Mouse (Mus musculus): ENCODE data around the gene Gda. TPM values are rescaled to one million over a fixed set of nuclear protein-coding genes. Genes with fewer than 3 reads are reported as not detected.

Gda gene
- 0.51 and 0.54 TPM in 2 replicates for polyA plus RNA-seq (2014; fragmentation: Nextera tagmentation; extraction: Ambion mirVana)

GRCm38 (mm10) chr19:21473345-21473744, at the start of gene Gda:
Gene Gda (minus strand): TSS chr19:21473445.
- ATAC-seq (ENCODE audit: low read depth) (no peak), DNase-seq (ENCODE audit: low spot score) (no peak)
- Histone ChIP-seq H3K36me3 (ENCODE audit: control insufficient read depth, insufficient read depth, low read length) (no peaks in the 10 kb centered on the region), H3K9ac (ENCODE audit: low read depth, low read length) (peak within 1 kb of the TSS; percentile 55), H3K27ac (replicated peaks; ENCODE audit: low read depth, low read length) (no peak within 1 kb of the TSS), H3K4me2 (ENCODE audit: low read depth, low read length) (peak within 1 kb of the TSS; percentile 91), H3K9me3 (ENCODE audit: control insufficient read depth, low read length) (0 out of 2 replicates have a peak, but pooled peaks cover 12% of the 10 kb centered on the region), H3K4me3 (ENCODE audit: low read depth, low read length) (peak within 1 kb of the TSS; percentile 49), H3K4me1 (ENCODE audit: control insufficient read depth, insufficient read depth, low read length) (peaks cover 5% of the 10 kb centered on the region; the same call in 1 of the 2 replicates), H3K27me3 (replicated peaks; ENCODE audit: control insufficient read depth, insufficient read depth, low read length) (peaks cover 29% of the 10 kb centered on the region)
- WGBS = 60% methylated on average over 2 of the region's 2 CpGs

- 72% methylated on average over 2 of the region's 2 CpGs for WGBS
- H3K4me1 ChIP-seq (ENCODE audit: control insufficient read depth, insufficient read depth, low read length) = no peaks in the 10 kb centered on the region
- no peaks in the 10 kb centered on the region for H3K9me3 ChIP-seq (ENCODE audit: control insufficient read depth, low read length)
- H3K9ac ChIP-seq (ENCODE audit: low read depth, low read length) = no peak overlapping the region
- H3K36me3 ChIP-seq (ENCODE audit: control insufficient read depth, insufficient read depth, low read length) = no peaks in the 10 kb centered on the region
- no peak overlapping the region for H3K4me2 ChIP-seq (ENCODE audit: low read depth, low read length)
- H3K27ac ChIP-seq (replicated peaks; ENCODE audit: low read depth, low read length) = no peak overlapping the region
- no peaks in the 10 kb centered on the region for H3K27me3 ChIP-seq (replicated peaks; ENCODE audit: control insufficient read depth, insufficient read depth, low read length)
- no peak overlapping the region for H3K4me3 ChIP-seq (ENCODE audit: low read depth, low read length)
- DNase-seq (ENCODE audit: low spot score) = no peak
- ATAC-seq (ENCODE audit: low read depth) = no peak
These were observed 47.0 kb upstream of the Gda start for GRCm38 (mm10) chr19:21520280-21520679.

- H3K27ac ChIP-seq (replicated peaks; ENCODE audit: low read depth, low read length) = no peak overlapping the region
- no peak overlapping the region for H3K9ac ChIP-seq (ENCODE audit: low read depth, low read length)
- no peak overlapping the region for H3K4me3 ChIP-seq (ENCODE audit: low read depth, low read length)
- no peaks in the 10 kb centered on the region for H3K36me3 ChIP-seq (ENCODE audit: control insufficient read depth, insufficient read depth, low read length)
- H3K4me1 ChIP-seq (ENCODE audit: control insufficient read depth, insufficient read depth, low read length) = no peaks in the 10 kb centered on the region
- ATAC-seq (ENCODE audit: low read depth) (no peak), DNase-seq (ENCODE audit: low spot score) (peak; percentile 38)
- H3K4me2 ChIP-seq (ENCODE audit: low read depth, low read length) = no peak overlapping the region
- no peaks in the 10 kb centered on the region for H3K9me3 ChIP-seq (ENCODE audit: control insufficient read depth, low read length)
- H3K27me3 ChIP-seq (replicated peaks; ENCODE audit: control insufficient read depth, insufficient read depth, low read length) = no peaks in the 10 kb centered on the region
- 50% methylated on average over 3 of the region's 3 CpGs for WGBS
These were observed 36.9 kb upstream of the Gda start for GRCm38 (mm10) chr19:21510116-21510515.

- ATAC-seq (ENCODE audit: low read depth) (no peak), DNase-seq (ENCODE audit: low spot score) (no peak)
- 81% methylated on average over 7 of the region's 7 CpGs for WGBS
- Histone ChIP-seq H3K4me1 (ENCODE audit: control insufficient read depth, insufficient read depth, low read length) (no peaks in the 10 kb centered on the region), H3K9me3 (ENCODE audit: control insufficient read depth, low read length) (no peaks in the 10 kb centered on the region), H3K27me3 (replicated peaks; ENCODE audit: control insufficient read depth, insufficient read depth, low read length) (no peaks in the 10 kb centered on the region), H3K9ac (ENCODE audit: low read depth, low read length) (no peak overlapping the region), H3K4me2 (ENCODE audit: low read depth, low read length) (no peak overlapping the region), H3K27ac (replicated peaks; ENCODE audit: low read depth, low read length) (no peak overlapping the region), H3K4me3 (ENCODE audit: low read depth, low read length) (no peak overlapping the region), H3K36me3 (ENCODE audit: control insufficient read depth, insufficient read depth, low read length) (no peaks in the 10 kb centered on the region)
These were observed 34.5 kb upstream of the Gda start for GRCm38 (mm10) chr19:21507561-21508232.

- no peak overlapping the region for H3K4me2 ChIP-seq (ENCODE audit: low read depth, low read length)
- no peaks in the 10 kb centered on the region for H3K4me1 ChIP-seq (ENCODE audit: control insufficient read depth, insufficient read depth, low read length)
- H3K4me3 ChIP-seq (ENCODE audit: low read depth, low read length) = no peak overlapping the region
- ATAC-seq (ENCODE audit: low read depth) (no peak), DNase-seq (ENCODE audit: low spot score) (no peak)
- no peaks in the 10 kb centered on the region for H3K36me3 ChIP-seq (ENCODE audit: control insufficient read depth, insufficient read depth, low read length)
- no peaks in the 10 kb centered on the region for H3K9me3 ChIP-seq (ENCODE audit: control insufficient read depth, low read length)
- no peak overlapping the region for H3K9ac ChIP-seq (ENCODE audit: low read depth, low read length)
- H3K27me3 ChIP-seq (replicated peaks; ENCODE audit: control insufficient read depth, insufficient read depth, low read length) = no peaks in the 10 kb centered on the region
- WGBS = 81% methylated on average over 2 of the region's 2 CpGs
- H3K27ac ChIP-seq (replicated peaks; ENCODE audit: low read depth, low read length) = no peak overlapping the region
These were observed 33.9 kb upstream of the Gda start for GRCm38 (mm10) chr19:21507133-21507532.

- no peak overlapping the region for H3K9ac ChIP-seq (ENCODE audit: low read depth, low read length)
- H3K4me1 ChIP-seq (ENCODE audit: control insufficient read depth, insufficient read depth, low read length) = no peaks in the 10 kb centered on the region
- DNase-seq (ENCODE audit: low spot score) (no peak), ATAC-seq (ENCODE audit: low read depth) (no peak)
- H3K9me3 ChIP-seq (ENCODE audit: control insufficient read depth, low read length) = no peaks in the 10 kb centered on the region
- H3K36me3 ChIP-seq (ENCODE audit: control insufficient read depth, insufficient read depth, low read length) = no peaks in the 10 kb centered on the region
- H3K4me3 ChIP-seq (ENCODE audit: low read depth, low read length) = no peak overlapping the region
- H3K27ac ChIP-seq (replicated peaks; ENCODE audit: low read depth, low read length) = no peak overlapping the region
- WGBS = 72% methylated on average over 2 of the region's 2 CpGs
- H3K27me3 ChIP-seq (replicated peaks; ENCODE audit: control insufficient read depth, insufficient read depth, low read length) = no peaks in the 10 kb centered on the region
- H3K4me2 ChIP-seq (ENCODE audit: low read depth, low read length) = no peak overlapping the region
These were observed 31.5 kb upstream of the Gda start for GRCm38 (mm10) chr19:21504716-21505115.

- DNase-seq (ENCODE audit: low spot score) = no peak
- Histone ChIP-seq H3K4me2 (ENCODE audit: low read depth, low read length) (no peak overlapping the region), H3K9ac (ENCODE audit: low read depth, low read length) (no peak overlapping the region), H3K36me3 (ENCODE audit: control insufficient read depth, insufficient read depth, low read length) (no peaks in the 10 kb centered on the region), H3K27me3 (replicated peaks; ENCODE audit: control insufficient read depth, insufficient read depth, low read length) (no peaks in the 10 kb centered on the region), H3K9me3 (ENCODE audit: control insufficient read depth, low read length) (no peaks in the 10 kb centered on the region), H3K27ac (replicated peaks; ENCODE audit: low read depth, low read length) (no peak overlapping the region), H3K4me1 (ENCODE audit: control insufficient read depth, insufficient read depth, low read length) (no peaks in the 10 kb centered on the region), H3K4me3 (ENCODE audit: low read depth, low read length) (no peak overlapping the region)
- no peak for ATAC-seq (ENCODE audit: low read depth)
- WGBS = 75% methylated on average over 2 of the region's 2 CpGs
These were observed 26.2 kb upstream of the Gda start for GRCm38 (mm10) chr19:21499394-21499983.

- H3K4me2 ChIP-seq (ENCODE audit: low read depth, low read length) = no peak overlapping the region
- WGBS = 57% methylated on average over 4 of the region's 4 CpGs
- no peak overlapping the region for H3K9ac ChIP-seq (ENCODE audit: low read depth, low read length)
- H3K4me3 ChIP-seq (ENCODE audit: low read depth, low read length) = no peak overlapping the region
- no peak for DNase-seq (ENCODE audit: low spot score)
- no peaks in the 10 kb centered on the region for H3K27me3 ChIP-seq (replicated peaks; ENCODE audit: control insufficient read depth, insufficient read depth, low read length)
- no peak overlapping the region for H3K27ac ChIP-seq (replicated peaks; ENCODE audit: low read depth, low read length)
- no peaks in the 10 kb centered on the region for H3K4me1 ChIP-seq (ENCODE audit: control insufficient read depth, insufficient read depth, low read length)
- H3K9me3 ChIP-seq (ENCODE audit: control insufficient read depth, low read length) = no peaks in the 10 kb centered on the region
- no peaks in the 10 kb centered on the region for H3K36me3 ChIP-seq (ENCODE audit: control insufficient read depth, insufficient read depth, low read length)
- ATAC-seq (ENCODE audit: low read depth) = no peak
These were observed 22.6 kb upstream of the Gda start for GRCm38 (mm10) chr19:21495817-21496216.
